Mouse (Mus musculus): ENCODE measurements around the gene Guk1.

Guk1 gene

GRCm38 (mm10) chr11:59210020-59210419 is 18.0 kb upstream of the Guk1 start:
- DNase-seq (ENCODE audit: low read depth, low spot score), result no peak

GRCm38 (mm10) chr11:59209580-59209979 is 17.6 kb upstream of the Guk1 start:
- DNase-seq (ENCODE audit: low read depth, low spot score), result no peak

GRCm38 (mm10) chr11:59209003-59209441 is 17.0 kb upstream of the Guk1 start:
- peak; percentile 70 for DNase-seq (ENCODE audit: low read depth, low spot score)

- DNase-seq (ENCODE audit: low read depth, low spot score), result peak; percentile 98
Observed at GRCm38 (mm10) chr11:59208153-59208831, 16.3 kb upstream of the Guk1 start, which contains the start of gene 2310033P09Rik. Gene 2310033P09Rik (plus strand): TSS chr11:59208321.

- peak; percentile 97 for DNase-seq (ENCODE audit: low read depth, low spot score)
Observed at GRCm38 (mm10) chr11:59202081-59202995, 10.3 kb upstream of the Guk1 start, which contains the start of gene Mrpl55. Gene Mrpl55 (plus strand): TSS chr11:59202486.

GRCm38 (mm10) chr11:59201216-59202002 is 9.4 kb upstream of the Guk1 start:
- DNase-seq (ENCODE audit: low read depth, low spot score), result no peak

- no peak for DNase-seq (ENCODE audit: low read depth, low spot score)
Observed at GRCm38 (mm10) chr11:59196230-59196629, 4.2 kb upstream of the Guk1 start.

GRCm38 (mm10) chr11:59191231-59192058 is 567 bp downstream of the Guk1 start:
- DNase-seq (ENCODE audit: low read depth, low spot score), result peak; percentile 97

GRCm38 (mm10) chr11:59187706-59188105 is 4.3 kb downstream of the Guk1 start:
- DNase-seq (ENCODE audit: low read depth, low spot score), result no peak

- no peak for DNase-seq (ENCODE audit: low read depth, low spot score)
Observed at GRCm38 (mm10) chr11:59185490-59185889, 6.5 kb downstream of the Guk1 start.

GRCm38 (mm10) chr11:59183821-59184220 is 8.2 kb downstream of the Guk1 start:
- DNase-seq (ENCODE audit: low read depth, low spot score), result peak; percentile 66

- DNase-seq (ENCODE audit: low read depth, low spot score), result no peak
Observed at GRCm38 (mm10) chr11:59182864-59183331, 9.1 kb downstream of the Guk1 start, which contains the start of gene Gjc2. Gene Gjc2 (minus strand): TSS chr11:59183213.

- DNase-seq (ENCODE audit: low read depth, low spot score), result no peak
Observed at GRCm38 (mm10) chr11:59176921-59177320, 15.1 kb downstream of the Guk1 start.

GRCm38 (mm10) chr11:59176475-59176874 is 15.5 kb downstream of the Guk1 start:
- DNase-seq (ENCODE audit: low read depth, low spot score), result no peak

- no peak for DNase-seq (ENCODE audit: low read depth, low spot score)
Observed at GRCm38 (mm10) chr11:59174189-59174838, 17.7 kb downstream of the Guk1 start.

- no peak for DNase-seq (ENCODE audit: low read depth, low spot score)
Observed at GRCm38 (mm10) chr11:59170549-59170948, 21.5 kb downstream of the Guk1 start.

- no peak for DNase-seq (ENCODE audit: low read depth, low spot score)
Observed at GRCm38 (mm10) chr11:59169807-59170206, 22.2 kb downstream of the Guk1 start.

GRCm38 (mm10) chr11:59165616-59166241 is 26.3 kb downstream of the Guk1 start:
- DNase-seq (ENCODE audit: low read depth, low spot score), result no peak

GRCm38 (mm10) chr11:59164384-59164783 is 27.6 kb downstream of the Guk1 start:
- DNase-seq (ENCODE audit: low read depth, low spot score), result peak; percentile 12

Measured in CD4-positive, CD25-positive, alpha-beta regulatory T cell, adult 2 months (primary cell).